Mouse (Mus musculus) kidney, embryonic 14.5 days (tissue): Measurements from ENCODE around the gene Ccdc40. TPM values are rescaled to one million over a fixed set of nuclear protein-coding genes. Genes with fewer than 3 reads are reported as not detected.

Experiments
- ATAC-seq: fragments of 200-750 bp; cut with Nextera tagmentation; 2 replicates; pipeline ENCODE4 v1.8.0; 2017; ENCODE audit warnings: moderate number of reproducible peaks, mild to moderate bottlenecking, moderate TSS enrichment, moderate library complexity; ENCODE audit not compliant: low FRiP score, low TSS enrichment
- H3K27ac ChIP-seq: fragments of 300-500 bp; sonication (generic); 2 replicates; pipeline ENCODE4 v1.5.1; 2014; ENCODE audit warnings: low read depth, mild to moderate bottlenecking, low read length, moderate library complexity, mixed read lengths
- H3K27me3 ChIP-seq: fragments of 300-500 bp; sonication (generic); 2 replicates; pipeline ENCODE4 v1.6.1; 2014; ENCODE audit warnings: mild to moderate bottlenecking, low read length; ENCODE audit not compliant: control insufficient read depth, insufficient read depth
- H3K36me3 ChIP-seq: fragments of 300-500 bp; sonication (generic); 2 replicates; pipeline ENCODE4 v1.6.1; 2014; ENCODE audit warnings: low read length, mixed read lengths; ENCODE audit not compliant: control insufficient read depth, insufficient read depth
- H3K4me1 ChIP-seq: fragments of 300-500 bp; sonication (generic); 2 replicates; pipeline ENCODE4 v1.6.1; 2014; ENCODE audit warnings: low read length, mixed read lengths; ENCODE audit not compliant: control insufficient read depth, insufficient read depth
- H3K4me2 ChIP-seq: fragments of 300-500 bp; sonication (generic); replicated peaks from 2 replicates; pipeline ENCODE4 v1.6.1; 2014; ENCODE audit warnings: low read depth, mild to moderate bottlenecking, low read length
- H3K4me3 ChIP-seq: fragments of 300-500 bp; sonication (generic); 2 replicates; pipeline ENCODE4 v1.5.1; 2014; ENCODE audit warnings: mild to moderate bottlenecking, low read length
- H3K9ac ChIP-seq: fragments of 300-500 bp; sonication (generic); 2 replicates; pipeline ENCODE4 v1.6.1; 2014; ENCODE audit warnings: low read depth, mild to moderate bottlenecking, low read length, moderate library complexity
- H3K9me3 ChIP-seq: fragments of 300-500 bp; sonication (generic); 2 replicates; pipeline ENCODE4 v1.6.1; 2016; ENCODE audit warnings: low read length; ENCODE audit not compliant: control insufficient read depth
- WGBS: fragments of 180-500 bp; shearing (Covaris S2); extraction: QIAGEN DNeasy Blood & Tissue Kit; methylation state at CpG from one replicate; pipeline ENCODE4 v1.1.7; 2014; 5-methylcytosine and 5-hydroxymethylcytosine counted together
- polyA plus RNA-seq: library from polyadenylated mRNA; unstranded; fragments of >200 nt; fragmentation: Nextera tagmentation; extraction: Ambion mirVana; gene quantifications from 2 replicates; pipeline ENCODE4 v1.2.1, GENCODE M21; 2014

The Ccdc40 gene
- polyA plus RNA-seq, result 5.6 and 6.4 TPM in 2 replicates

GRCm38 (mm10) chr11:119228091-119228781 is at the start of gene Ccdc40, which contains the start of gene Tbc1d16:
TSS of gene Ccdc40 (plus strand) at chr11:119228572.
TSS of gene Tbc1d16 (minus strand) at chr11:119228499.
- WGBS, result under 1% methylated on average over 58 of the region's 66 CpGs
- Histone ChIP-seq H3K9me3 (no peaks in the 10 kb centered on the region), H3K27me3 (no peaks in the 10 kb centered on the region), H3K27ac (peak within 1 kb of the TSS; percentile 48; the same call in 1 of the 2 replicates), H3K4me2 (peak within 1 kb of the TSS; percentile 87), H3K9ac (peak within 1 kb of the TSS; percentile 81), H3K4me1 (peaks cover 19% of the 10 kb centered on the region), H3K4me3 (peak within 1 kb of the TSS; percentile 76), H3K36me3 (no peaks in the 10 kb centered on the region)
- peak; percentile 92 for ATAC-seq

DNA sequence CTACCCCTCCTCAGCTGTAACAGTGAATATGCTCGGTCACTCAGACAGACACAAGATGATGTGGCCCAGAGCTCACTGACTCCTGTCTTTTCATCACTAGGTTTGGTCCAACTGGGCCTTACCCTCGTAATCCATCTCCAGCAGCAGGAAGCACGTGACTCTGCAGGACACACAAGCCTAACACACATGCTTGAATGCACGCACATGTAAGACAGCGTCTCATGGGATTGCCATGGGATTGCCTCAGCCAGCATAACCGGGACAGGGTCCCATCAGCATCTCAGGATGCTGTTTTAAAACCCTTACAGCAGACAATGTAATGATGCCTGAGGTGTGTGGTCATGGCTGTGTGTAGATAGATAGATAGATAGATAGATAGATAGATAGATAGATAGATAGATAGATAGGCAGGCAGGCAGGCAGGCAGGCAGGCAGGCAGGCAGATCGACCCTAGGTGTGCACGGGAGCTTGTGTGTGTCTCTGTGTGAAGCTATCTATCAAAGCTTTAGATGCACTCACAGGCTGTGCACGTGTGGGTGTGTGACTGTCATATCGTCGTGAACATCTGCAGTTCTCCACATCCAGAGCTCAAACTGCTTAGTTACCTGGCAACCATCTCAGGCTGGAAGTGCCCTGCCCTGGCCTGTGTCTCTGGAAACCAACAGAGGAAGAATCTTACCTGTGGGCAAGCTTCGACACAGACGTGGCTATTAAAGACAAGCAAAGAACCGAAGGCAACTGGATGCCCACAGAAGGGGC is 47.4 kb upstream of the Ccdc40 start:
- Histone ChIP-seq H3K4me2 (no peak overlapping the region), H3K9ac (no peak overlapping the region), H3K27me3 (no peaks in the 10 kb centered on the region), H3K36me3 (no peaks in the 10 kb centered on the region), H3K4me1 (peaks cover 28% of the 10 kb centered on the region), H3K27ac (no peak overlapping the region), H3K9me3 (no peaks in the 10 kb centered on the region), H3K4me3 (no peak overlapping the region)
- ATAC-seq, result no peak
- 80% methylated on average over 14 of the region's 14 CpGs for WGBS

- H3K4me1 ChIP-seq, result peaks cover 23% of the 10 kb centered on the region
- ATAC-seq, result no peak
- H3K9me3 ChIP-seq, result no peaks in the 10 kb centered on the region
- H3K4me3 ChIP-seq, result no peak overlapping the region
- no peak overlapping the region for H3K4me2 ChIP-seq
- no peak overlapping the region for H3K27ac ChIP-seq
- 81% methylated on average over 12 of the region's 12 CpGs for WGBS
- no peaks in the 10 kb centered on the region for H3K27me3 ChIP-seq
- no peaks in the 10 kb centered on the region for H3K36me3 ChIP-seq
- no peak overlapping the region for H3K9ac ChIP-seq
Observed at GRCm38 (mm10) chr11:119181861-119182395, 46.4 kb upstream of the Ccdc40 start.

- Histone ChIP-seq H3K9ac (no peak overlapping the region), H3K9me3 (no peaks in the 10 kb centered on the region), H3K4me3 (no peak overlapping the region), H3K27me3 (no peaks in the 10 kb centered on the region), H3K36me3 (no peaks in the 10 kb centered on the region), H3K27ac (no peak overlapping the region), H3K4me1 (peaks cover 14% of the 10 kb centered on the region; the same call in 1 of the 2 replicates), H3K4me2 (no peak overlapping the region)
- 77% methylated on average over 15 of the region's 15 CpGs for WGBS
- no peak for ATAC-seq
Observed at GRCm38 (mm10) chr11:119183684-119184310, 44.6 kb upstream of the Ccdc40 start.

- H3K36me3 ChIP-seq, result no peaks in the 10 kb centered on the region
- H3K9ac ChIP-seq, result no peak overlapping the region
- ATAC-seq, result no peak
- peaks cover 12% of the 10 kb centered on the region; the same call in 1 of the 2 replicates for H3K4me1 ChIP-seq
- H3K4me3 ChIP-seq, result no peak overlapping the region
- no peak overlapping the region for H3K27ac ChIP-seq
- 55% methylated on average over 3 of the region's 3 CpGs for WGBS
- no peak overlapping the region for H3K4me2 ChIP-seq
- H3K9me3 ChIP-seq, result no peaks in the 10 kb centered on the region
- H3K27me3 ChIP-seq, result no peaks in the 10 kb centered on the region
Observed at GRCm38 (mm10) chr11:119186381-119186780, 42.0 kb upstream of the Ccdc40 start.

GRCm38 (mm10) chr11:119186989-119187799 is 41.2 kb upstream of the Ccdc40 start:
- WGBS, result 44% methylated on average over 25 of the region's 25 CpGs
- ATAC-seq, result peak; percentile 13; the same call in 1 of the 2 replicates
- peaks cover 12% of the 10 kb centered on the region; the same call in 1 of the 2 replicates for H3K4me1 ChIP-seq

DNA sequence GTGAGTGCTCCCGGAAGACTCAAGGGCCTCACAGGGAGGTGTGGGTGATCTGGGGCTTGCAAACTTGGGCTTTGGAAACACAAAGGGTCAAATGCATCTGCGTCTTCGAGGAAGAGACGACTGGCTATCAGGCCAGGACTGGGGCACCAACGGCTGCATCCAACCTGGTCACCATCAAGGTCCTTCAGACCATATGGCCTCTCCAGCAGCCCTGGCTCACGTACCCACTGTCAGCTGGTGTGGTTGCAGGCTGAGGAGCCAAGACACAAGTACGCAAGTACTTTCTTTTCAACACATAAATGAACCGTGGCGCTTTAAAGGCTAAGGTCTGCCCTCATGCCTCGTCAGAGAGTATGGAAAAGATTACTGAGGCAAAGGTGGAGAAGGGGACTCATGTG is 40.6 kb upstream of the Ccdc40 start:
- Histone ChIP-seq H3K4me3 (no peak overlapping the region), H3K4me1 (peaks cover 12% of the 10 kb centered on the region; the same call in 1 of the 2 replicates), H3K27me3 (no peaks in the 10 kb centered on the region), H3K27ac (no peak overlapping the region), H3K36me3 (no peaks in the 10 kb centered on the region), H3K4me2 (no peak overlapping the region), H3K9ac (no peak overlapping the region), H3K9me3 (no peaks in the 10 kb centered on the region)
- ATAC-seq, result no peak
- WGBS, result 55% methylated on average over 10 of the region's 10 CpGs

More at GRCm38 (mm10) chr11:119186989-119187799, 41.2 kb upstream of the Ccdc40 start:
- Histone ChIP-seq H3K4me2 (no peak overlapping the region), H3K9ac (no peak overlapping the region), H3K9me3 (no peaks in the 10 kb centered on the region), H3K27ac (no peak overlapping the region), H3K4me3 (no peak overlapping the region), H3K36me3 (no peaks in the 10 kb centered on the region), H3K27me3 (no peaks in the 10 kb centered on the region)

DNA sequence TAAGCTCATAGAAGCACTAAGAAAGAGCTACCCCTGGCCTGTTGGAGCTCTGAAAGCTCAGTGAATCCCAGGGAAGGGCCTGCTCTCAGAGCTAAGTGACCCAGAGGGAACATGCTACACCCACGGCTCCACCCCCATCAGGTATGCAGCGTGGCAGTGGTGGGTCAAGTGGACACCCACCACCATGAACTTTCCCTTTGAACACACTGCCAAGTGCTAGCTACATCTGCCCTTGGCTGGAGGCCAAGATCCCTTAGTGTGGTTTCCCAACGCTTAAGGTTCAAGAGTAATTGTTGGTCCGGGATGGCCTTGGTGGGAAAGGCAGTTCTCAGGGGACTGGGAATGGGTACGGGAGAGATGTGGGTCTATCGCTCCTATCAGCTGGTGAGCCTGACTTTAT is 40.0 kb upstream of the Ccdc40 start:
- no peaks in the 10 kb centered on the region for H3K9me3 ChIP-seq
- H3K27ac ChIP-seq, result no peak overlapping the region
- H3K36me3 ChIP-seq, result no peaks in the 10 kb centered on the region
- ATAC-seq, result no peak
- no peak overlapping the region for H3K4me2 ChIP-seq
- H3K27me3 ChIP-seq, result no peaks in the 10 kb centered on the region
- H3K4me1 ChIP-seq, result peaks cover 12% of the 10 kb centered on the region; the same call in 1 of the 2 replicates
- no peak overlapping the region for H3K4me3 ChIP-seq
- no peak overlapping the region for H3K9ac ChIP-seq
- 54% methylated on average over 6 of the region's 6 CpGs for WGBS
